Mouse (Mus musculus) bone marrow macrophage, adult 2 months (primary cell): ENCODE data around the gene Eepd1.

Experiments
- CTCF ChIP-seq: IDR thresholded peaks from 2 replicates; pipeline ENCODE4 v1.5.1; 2012; ENCODE audit warnings: low read depth, mild to moderate bottlenecking, low read length, moderate library complexity
- POLR2A ChIP-seq: IDR thresholded peaks from 2 replicates; pipeline ENCODE4 v1.6.1; 2012; ENCODE audit warnings: mild to moderate bottlenecking, low read depth, low read length, borderline replicate concordance

GRCm38 (mm10) chr9:25541355-25541754 is 60.0 kb downstream of the Eepd1 start:
- no peak for TF ChIP-seq CTCF
- TF ChIP-seq POLR2A: no peak
